10 mouse cellular contexts compared by ENCODE assay signal in the genomic region with DNA sequence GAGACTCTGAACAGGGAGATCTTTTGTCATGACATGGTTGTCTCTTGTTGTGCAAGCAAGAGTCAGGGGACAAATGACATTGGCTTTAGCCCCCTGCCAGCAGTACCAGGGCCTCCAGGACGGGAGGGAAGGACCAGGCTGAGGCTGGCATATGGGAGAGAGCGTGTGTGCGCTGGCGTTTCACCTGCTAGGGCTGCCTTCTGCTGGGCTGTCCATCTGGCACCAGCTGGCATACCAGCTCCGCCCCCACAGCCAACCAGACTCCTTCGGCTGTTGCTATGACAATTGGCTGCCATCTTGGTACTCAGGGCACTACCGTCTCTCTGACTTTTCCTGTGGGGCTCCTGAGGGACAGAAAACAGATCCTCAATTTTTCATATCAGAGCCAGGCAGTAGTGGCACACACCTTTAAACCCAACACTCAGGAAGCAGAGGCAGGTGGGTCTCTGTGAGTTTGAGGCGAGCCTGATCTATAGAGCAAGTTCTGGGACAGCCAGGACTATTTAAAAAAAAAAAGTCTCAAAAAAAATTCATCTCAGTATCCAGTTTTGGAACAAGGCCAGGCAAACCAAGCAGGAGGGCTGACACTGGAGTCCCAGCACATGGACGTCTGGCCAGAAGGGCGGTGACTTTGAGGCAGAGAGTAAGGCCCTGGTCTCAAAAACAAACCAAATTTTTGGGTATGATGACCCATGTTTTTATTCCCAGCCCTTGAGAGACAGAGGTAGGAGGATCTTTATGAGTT. TPM values are rescaled to one million over a fixed set of nuclear protein-coding genes. Genes with fewer than 3 reads are reported as not detected.
DNase-seq lines count a peak whose midpoint lies in the region; ATAC-seq and TF ChIP-seq lines count a peak whose summit lies in the region.
"Had no signal": no experiment of that assay in that cellular context is flagged by ENCODE, and none has a peak within 500 bp of the region (broad histone marks: within the 10 kb centered on the region; RNA-seq: fewer than 3 reads in every experiment).

No protein-coding gene starts in this region.

- peaks cover 4% of the 10 kb centered on the region for H3K27me3 ChIP-seq in hindbrain, embryonic 12.5 days
- H3K27me3 ChIP-seq in midbrain, embryonic 15.5 days (replicated peaks), result no peaks in the 10 kb centered on the region
- peaks cover 2% of the 10 kb centered on the region; the same call in 1 of the 2 replicates for H3K27me3 ChIP-seq in thymus, adult 2 months (ENCODE audit: control insufficient read depth, insufficient read depth, low read length)

- peaks cover 43% of the 10 kb centered on the region for H3K36me3 ChIP-seq in hindbrain, embryonic 12.5 days
- 0 out of 2 replicates have a peak, but pooled peaks cover 3% of the 10 kb centered on the region for H3K36me3 ChIP-seq in midbrain, embryonic 15.5 days (replicated peaks)
- H3K36me3 ChIP-seq in thymus, adult 2 months (ENCODE audit: control insufficient read depth, insufficient read depth, low read length), result no peaks in the 10 kb centered on the region
- H3K36me3 ChIP-seq: limb, embryonic 10.5 days had no signal

- no peak for TF ChIP-seq CTCF in brain, embryonic 14.5 days (IDR thresholded peaks at IDR 0.05; ENCODE audit: borderline replicate concordance, extremely low read depth, insufficient read depth, insufficient read length)
- no peak for TF ChIP-seq CTCF in thymus, adult 2 months (IDR thresholded peaks at IDR 0.05; ENCODE audit: borderline replicate concordance, control insufficient read depth, extremely low read depth, insufficient read depth, low read length, poor library complexity)

- no peaks in the 10 kb centered on the region for H3K9me3 ChIP-seq in hindbrain, embryonic 12.5 days (replicated peaks)
- no peaks in the 10 kb centered on the region for H3K9me3 ChIP-seq in midbrain, embryonic 15.5 days
- H3K9me3 ChIP-seq: limb, embryonic 10.5 days had no signal

- intact Hi-C loops in heart, postnatal 14 days (cut with DNase I), result no loop called here

- no peak overlapping the region for H3K4me3 ChIP-seq in hindbrain, embryonic 12.5 days
- H3K4me3 ChIP-seq in midbrain, embryonic 15.5 days, result no peak overlapping the region
- no peak overlapping the region for H3K4me3 ChIP-seq in thymus, adult 2 months (ENCODE audit: control insufficient read depth, insufficient read depth, low read length)
- H3K4me3 ChIP-seq: limb, embryonic 10.5 days had no signal

- peak overlapping the region; percentile 36; the same call in 1 of the 2 replicates for H3K9ac ChIP-seq in hindbrain, embryonic 12.5 days
- H3K9ac ChIP-seq in midbrain, embryonic 15.5 days, result no peak overlapping the region

- peak overlapping the region; percentile 97 for H3K27ac ChIP-seq in hindbrain, embryonic 12.5 days
- peak overlapping the region; percentile 92 for H3K27ac ChIP-seq in midbrain, embryonic 15.5 days
- H3K27ac ChIP-seq in thymus, adult 2 months (ENCODE audit: control insufficient read depth, insufficient read depth, low read length), result no peak overlapping the region
- H3K27ac ChIP-seq: limb, embryonic 10.5 days; macrophage had no signal

- DNase-seq in brain, embryonic 14.5 days (ENCODE audit: low read depth), result peak; percentile 92
- peak; percentile 94 for DNase-seq in cerebellum, adult 9-10 months
- no peak for DNase-seq in thymus, adult 2 months
- DNase-seq in heart, postnatal 14 days, result no peak
- DNase-seq in gastrocnemius, adult 8-10 months (ENCODE audit: low spot score in 2 of 2), result no peak
- DNase-seq: kidney, adult 18-20 months had no signal

- TF ChIP-seq POLR2A in brain, embryonic 14.5 days (IDR thresholded peaks at IDR 0.05; ENCODE audit: borderline replicate concordance, extremely low read depth, insufficient read depth, insufficient read length, poor library complexity, severe bottlenecking), result no peak
- no peak for TF ChIP-seq POLR2A in thymus, adult 2 months (IDR thresholded peaks at IDR 0.05; ENCODE audit: control insufficient read depth, extremely low read depth, insufficient read depth, low read length, poor library complexity)

- WGBS in hindbrain, embryonic 12.5 days, result 64% methylated on average over 10 of the region's 10 CpGs
- 63% methylated on average over 10 of the region's 10 CpGs for WGBS in midbrain, embryonic 15.5 days
- WGBS in thymus, adult 2 months, result 93% methylated on average over 10 of the region's 10 CpGs

- ATAC-seq in hindbrain, embryonic 12.5 days (ENCODE audit: low FRiP score), result 0 out of 2 replicates have a peak, but pooled peaks have one; percentile 8
- ATAC-seq in midbrain, embryonic 15.5 days (replicated peaks), result no peak

- H3K4me2 ChIP-seq in hindbrain, embryonic 12.5 days (replicated peaks), result no peak overlapping the region
- H3K4me2 ChIP-seq in midbrain, embryonic 15.5 days, result no peak overlapping the region

- peaks cover 89% of the 10 kb centered on the region for H3K4me1 ChIP-seq in hindbrain, embryonic 12.5 days
- H3K4me1 ChIP-seq in midbrain, embryonic 15.5 days, result peaks cover 58% of the 10 kb centered on the region
- no peaks in the 10 kb centered on the region for H3K4me1 ChIP-seq in thymus, adult 2 months (replicated peaks; ENCODE audit: control insufficient read depth, insufficient read depth, low read length)

RNA-seq across cellular contexts. Expression of a gene that starts 28.2 kb away (rescaled TPM):
- polyA plus RNA-seq in brain, embryonic 14.5 days (2012; rRNA removed), result 0.45 and 0.73 TPM in 2 replicates
- polyA plus RNA-seq in hindbrain, embryonic 12.5 days (2016; fragmentation: Nextera tagmentation; extraction: Ambion mirVana), result 0.23 and 0.25 TPM in 2 replicates
- polyA plus RNA-seq in midbrain, embryonic 15.5 days (2015; fragmentation: Nextera tagmentation; extraction: Ambion mirVana), result 0.14 TPM in 2 replicates
- polyA plus RNA-seq in thymus, adult 2 months (2012; rRNA removed), result 2.5 and 2.7 TPM in 2 replicates
- total RNA-seq in heart, postnatal 14 days (2021), result not detected
- total RNA-seq in gastrocnemius, adult 8-10 months (2022), result not detected
- polyA plus RNA-seq: macrophage had no signal

Comparison
In these comparisons a context has a peak if more than half of its experiments do, and no peak if none do; other contexts are left out.
1. DNase-seq: peak in brain, embryonic 14.5 days (single experiment) and cerebellum, adult 9-10 months (single experiment); none in thymus, adult 2 months (single experiment), heart, postnatal 14 days (0 of 2) and gastrocnemius, adult 8-10 months (0 of 2).